Mouse (Mus musculus) limb, embryonic 15.5 days (tissue): ENCODE results near the gene Calr4. TPM values are rescaled to one million over a fixed set of nuclear protein-coding genes. Genes with fewer than 3 reads are reported as not detected.

Experiments used
- ATAC-seq: fragments of 200-750 bp; cut with Nextera tagmentation; 2 replicates; pipeline ENCODE4 v1.8.0; 2017; ENCODE audit warnings: low read depth, moderate TSS enrichment; ENCODE audit not compliant: insufficient number of reproducible peaks, low FRiP score, low TSS enrichment
- H3K27ac ChIP-seq: fragments of 300-500 bp; sonication (generic); 2 replicates; pipeline ENCODE4 v1.5.1; 2015; ENCODE audit warnings: moderate library complexity, mild to moderate bottlenecking, inconsistent platforms
- H3K27me3 ChIP-seq: fragments of 300-500 bp; sonication (generic); 2 replicates; pipeline ENCODE4 v1.6.1; 2015; ENCODE audit warnings: inconsistent platforms
- H3K36me3 ChIP-seq: fragments of 300-500 bp; sonication (generic); 2 replicates; pipeline ENCODE4 v1.6.1; 2015; ENCODE audit warnings: inconsistent platforms
- H3K4me1 ChIP-seq: fragments of 300-500 bp; sonication (generic); 2 replicates; pipeline ENCODE4 v1.6.1; 2015; ENCODE audit warnings: inconsistent platforms
- H3K4me2 ChIP-seq: fragments of 300-500 bp; sonication (generic); 2 replicates; pipeline ENCODE4 v1.6.1; 2015; ENCODE audit warnings: mild to moderate bottlenecking, inconsistent platforms
- H3K4me3 ChIP-seq: fragments of 300-500 bp; sonication (generic); 2 replicates; pipeline ENCODE4 v1.5.1; 2015; ENCODE audit warnings: mild to moderate bottlenecking, inconsistent platforms
- H3K9ac ChIP-seq: fragments of 300-500 bp; sonication (generic); 2 replicates; pipeline ENCODE4 v1.6.1; 2015; ENCODE audit warnings: inconsistent platforms
- H3K9me3 ChIP-seq: fragments of 300-500 bp; sonication (generic); 2 replicates; pipeline ENCODE4 v1.6.1; 2016; ENCODE audit warnings: inconsistent platforms
- WGBS: fragments of 180-500 bp; shearing (Covaris S2); methylation state at CpG from one replicate; pipeline ENCODE4 v1.1.7; 2015; 5-methylcytosine and 5-hydroxymethylcytosine counted together
- polyA plus RNA-seq: library from polyadenylated mRNA; unstranded; fragments of >200 nt; fragmentation: Nextera tagmentation; extraction: Ambion mirVana; gene quantifications from 2 replicates; pipeline ENCODE4 v1.2.1, GENCODE M21; 2015

The Calr4 gene
- polyA plus RNA-seq, 1 experiment from 2014 or later: 0.09 TPM

- 60% methylated on average over 4 of the region's 4 CpGs for WGBS
- no peak overlapping the region for H3K4me3 ChIP-seq
- ATAC-seq: no peak
- no peaks in the 10 kb centered on the region for H3K9me3 ChIP-seq
- no peaks in the 10 kb centered on the region for H3K36me3 ChIP-seq
- no peak overlapping the region for H3K9ac ChIP-seq
- no peak overlapping the region for H3K4me2 ChIP-seq
- no peaks in the 10 kb centered on the region for H3K27me3 ChIP-seq
- no peaks in the 10 kb centered on the region for H3K4me1 ChIP-seq
- H3K27ac ChIP-seq: peak overlapping the region; percentile 6; the same call in 1 of the 2 replicates
These were observed 23.4 kb upstream of the Calr4 start for GRCm38 (mm10) chr4:109210881-109211280.

DNA sequence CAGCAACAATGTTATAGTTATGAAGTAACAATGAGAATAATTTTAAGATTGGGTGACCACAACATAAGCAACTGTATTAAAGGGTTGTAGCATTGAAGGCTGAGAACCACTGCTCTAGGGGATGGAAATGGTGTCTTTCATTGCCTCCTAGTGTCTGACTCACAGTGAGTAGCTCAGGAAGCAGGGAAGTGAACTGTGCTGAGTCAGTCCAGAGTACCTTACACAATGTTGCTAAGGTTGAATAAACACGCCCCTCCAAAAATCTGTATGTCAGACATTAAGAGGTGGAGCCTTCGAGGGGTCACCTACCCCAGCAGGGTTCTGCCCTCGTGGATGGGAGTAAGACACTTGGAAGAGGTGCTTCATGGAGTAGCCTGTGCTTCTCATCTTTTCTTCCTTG lies 20.3 kb upstream of the Calr4 start:
- 70% methylated on average over 3 of the region's 3 CpGs for WGBS
- Histone ChIP-seq H3K4me3 (no peak overlapping the region), H3K27ac (no peak overlapping the region), H3K9ac (no peak overlapping the region), H3K36me3 (no peaks in the 10 kb centered on the region), H3K4me1 (no peaks in the 10 kb centered on the region), H3K27me3 (no peaks in the 10 kb centered on the region), H3K4me2 (no peak overlapping the region), H3K9me3 (no peaks in the 10 kb centered on the region)
- ATAC-seq: no peak

DNA sequence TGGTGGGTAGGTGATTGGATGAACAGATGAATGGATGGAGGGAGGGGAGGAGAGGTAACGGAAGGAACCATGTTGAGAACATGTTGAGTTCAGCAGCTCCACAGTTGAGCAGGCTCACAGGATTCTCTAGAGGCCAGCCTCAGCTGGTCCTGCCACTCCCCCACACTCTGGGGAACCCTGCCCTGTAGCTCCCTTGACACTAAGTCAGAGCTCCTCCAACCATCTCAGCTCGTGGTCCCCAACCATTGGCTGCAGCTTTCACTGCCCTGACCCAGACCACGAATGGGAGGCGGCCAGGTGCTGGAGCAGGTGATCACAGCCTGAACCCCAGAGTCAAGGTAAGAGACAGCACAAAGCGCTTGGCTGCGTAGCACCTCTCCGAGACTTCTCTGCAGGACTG lies 16.3 kb upstream of the Calr4 start:
- 69% methylated on average over 7 of the region's 7 CpGs for WGBS
- no peak overlapping the region for H3K4me2 ChIP-seq
- ATAC-seq: no peak

DNA sequence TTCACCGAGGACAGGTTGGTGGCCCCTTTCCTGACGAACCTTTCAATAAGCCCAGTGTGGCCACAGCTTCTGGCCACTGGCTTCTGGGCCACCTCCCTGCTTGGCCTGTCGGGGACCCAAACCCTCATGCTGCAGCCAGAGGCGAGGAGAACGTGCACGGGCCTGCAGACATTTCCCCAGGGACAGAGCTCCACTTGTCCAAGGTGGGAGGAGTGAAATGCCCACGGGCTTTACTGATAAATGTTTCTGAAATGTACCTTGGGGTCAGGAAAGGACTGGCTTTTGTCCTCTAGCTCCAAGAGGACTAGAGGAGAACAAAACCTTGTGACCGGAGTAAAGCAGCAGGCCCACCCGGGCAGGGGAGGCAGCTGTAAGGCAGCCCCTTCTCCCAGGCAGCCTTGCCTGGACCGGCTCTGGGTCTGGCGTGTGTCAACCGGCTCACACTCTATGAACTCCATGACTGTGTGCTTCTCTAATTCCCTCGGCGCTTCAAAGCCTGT lies 13.8 kb upstream of the Calr4 start:
- Histone ChIP-seq H3K27ac (no peak overlapping the region), H3K27me3 (no peaks in the 10 kb centered on the region), H3K36me3 (no peaks in the 10 kb centered on the region), H3K4me1 (peaks cover 6% of the 10 kb centered on the region; the same call in 1 of the 2 replicates), H3K4me2 (no peak overlapping the region), H3K9ac (no peak overlapping the region), H3K9me3 (no peaks in the 10 kb centered on the region), H3K4me3 (no peak overlapping the region)
- no peak for ATAC-seq
- 55% methylated on average over 14 of the region's 14 CpGs for WGBS

More for the DNA sequence above, 16.3 kb upstream of the Calr4 start:
- H3K9ac ChIP-seq: no peak overlapping the region
- no peaks in the 10 kb centered on the region for H3K9me3 ChIP-seq
- no peaks in the 10 kb centered on the region for H3K27me3 ChIP-seq
- H3K36me3 ChIP-seq: no peaks in the 10 kb centered on the region
- no peak overlapping the region for H3K27ac ChIP-seq
- H3K4me1 ChIP-seq: no peaks in the 10 kb centered on the region
- H3K4me3 ChIP-seq: no peak overlapping the region

GRCm38 (mm10) chr4:109222001-109222400 lies 12.3 kb upstream of the Calr4 start:
- H3K9me3 ChIP-seq: no peaks in the 10 kb centered on the region
- H3K9ac ChIP-seq: no peak overlapping the region
- ATAC-seq: no peak
- no peaks in the 10 kb centered on the region for H3K27me3 ChIP-seq
- no peak overlapping the region for H3K4me2 ChIP-seq
- no peak overlapping the region for H3K27ac ChIP-seq
- H3K4me3 ChIP-seq: no peak overlapping the region
- no peaks in the 10 kb centered on the region for H3K36me3 ChIP-seq
- peaks cover 8% of the 10 kb centered on the region; the same call in 1 of the 2 replicates for H3K4me1 ChIP-seq
- 75% methylated on average over 3 of the region's 3 CpGs for WGBS

DNA sequence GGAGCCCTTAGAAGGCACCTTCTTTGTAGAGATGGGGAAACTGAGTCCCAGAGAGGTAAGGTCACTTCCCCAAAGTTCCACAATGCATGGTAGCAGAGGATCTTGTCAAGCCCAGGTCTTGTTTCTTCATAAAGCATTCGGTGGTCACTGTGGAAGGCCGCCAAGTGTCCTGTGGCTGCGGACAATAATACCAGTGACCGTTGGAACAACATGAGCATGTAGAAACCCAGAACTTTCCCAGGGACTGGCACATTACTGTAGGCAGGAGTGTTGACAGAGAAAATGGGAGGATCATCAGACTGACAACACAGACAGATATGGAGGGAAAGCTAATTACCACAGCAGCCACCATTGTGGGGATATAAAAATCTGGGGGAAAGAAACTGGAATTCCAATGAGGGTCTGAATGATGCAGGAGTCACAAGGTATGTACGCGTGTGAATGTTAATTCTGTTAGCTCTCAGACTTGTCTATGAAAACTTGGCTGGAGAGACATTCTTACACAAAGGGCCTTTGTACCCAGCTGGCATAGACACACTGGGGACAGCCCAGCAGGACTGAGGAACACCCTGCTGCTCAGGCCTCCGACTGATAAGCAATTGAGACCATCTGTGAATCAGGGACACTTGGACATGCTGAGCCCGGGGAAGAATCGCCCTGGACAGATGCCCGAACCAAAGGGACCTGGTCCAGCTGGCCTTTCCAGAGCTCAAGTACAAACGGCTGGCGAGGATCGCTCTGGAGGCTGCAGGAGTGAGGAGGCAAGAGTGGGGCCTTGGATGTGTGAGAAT lies 9.3 kb upstream of the Calr4 start:
- no peak overlapping the region for H3K4me3 ChIP-seq
- WGBS: 60% methylated on average over 13 of the region's 13 CpGs
- peak overlapping the region; percentile 66 for H3K27ac ChIP-seq
- H3K4me1 ChIP-seq: peaks cover 8% of the 10 kb centered on the region; the same call in 1 of the 2 replicates
- H3K36me3 ChIP-seq: no peaks in the 10 kb centered on the region
- no peaks in the 10 kb centered on the region for H3K9me3 ChIP-seq
- peak; percentile 40; the same call in 1 of the 2 replicates for ATAC-seq
- no peaks in the 10 kb centered on the region for H3K27me3 ChIP-seq
- no peak overlapping the region for H3K9ac ChIP-seq
- H3K4me2 ChIP-seq: no peak overlapping the region

GRCm38 (mm10) chr4:109225606-109226005 lies 8.7 kb upstream of the Calr4 start:
- peak overlapping the region; percentile 66; the same call in 1 of the 2 replicates for H3K27ac ChIP-seq

DNA sequence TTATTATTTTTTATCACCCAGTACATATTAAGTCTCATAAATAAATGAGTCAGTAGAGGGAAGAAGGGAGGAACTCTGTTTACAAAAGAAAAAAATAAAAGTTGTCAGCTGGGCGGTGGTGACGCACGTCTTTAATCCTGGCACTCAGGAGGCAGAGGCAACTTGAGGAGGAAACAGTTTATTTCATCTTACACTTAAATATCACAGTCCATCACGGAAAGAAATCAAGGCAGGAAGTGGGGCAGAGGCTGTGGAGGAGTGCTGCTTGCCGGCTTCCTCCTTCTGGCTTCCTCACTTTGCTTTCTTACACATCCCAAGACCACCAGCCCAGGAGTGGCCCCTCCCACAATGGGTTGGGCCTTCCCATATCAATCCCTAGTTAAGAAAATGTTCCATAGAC lies 8.2 kb upstream of the Calr4 start:
- Histone ChIP-seq H3K36me3 (no peaks in the 10 kb centered on the region), H3K4me1 (peaks cover 8% of the 10 kb centered on the region; the same call in 1 of the 2 replicates), H3K27me3 (no peaks in the 10 kb centered on the region), H3K27ac (no peak overlapping the region), H3K9me3 (no peaks in the 10 kb centered on the region), H3K4me2 (no peak overlapping the region), H3K9ac (no peak overlapping the region), H3K4me3 (no peak overlapping the region)
- ATAC-seq: no peak
- WGBS: 51% methylated on average over 5 of the region's 5 CpGs

More at GRCm38 (mm10) chr4:109225606-109226005, 8.7 kb upstream of the Calr4 start:
- no peak overlapping the region for H3K4me3 ChIP-seq
- H3K9me3 ChIP-seq: no peaks in the 10 kb centered on the region
- ATAC-seq: peak; percentile 19; the same call in 1 of the 2 replicates
- no peak overlapping the region for H3K4me2 ChIP-seq
- WGBS: 68% methylated on average over 6 of the region's 6 CpGs
- peaks cover 8% of the 10 kb centered on the region; the same call in 1 of the 2 replicates for H3K4me1 ChIP-seq
- H3K9ac ChIP-seq: no peak overlapping the region
- H3K36me3 ChIP-seq: no peaks in the 10 kb centered on the region
- no peaks in the 10 kb centered on the region for H3K27me3 ChIP-seq

DNA sequence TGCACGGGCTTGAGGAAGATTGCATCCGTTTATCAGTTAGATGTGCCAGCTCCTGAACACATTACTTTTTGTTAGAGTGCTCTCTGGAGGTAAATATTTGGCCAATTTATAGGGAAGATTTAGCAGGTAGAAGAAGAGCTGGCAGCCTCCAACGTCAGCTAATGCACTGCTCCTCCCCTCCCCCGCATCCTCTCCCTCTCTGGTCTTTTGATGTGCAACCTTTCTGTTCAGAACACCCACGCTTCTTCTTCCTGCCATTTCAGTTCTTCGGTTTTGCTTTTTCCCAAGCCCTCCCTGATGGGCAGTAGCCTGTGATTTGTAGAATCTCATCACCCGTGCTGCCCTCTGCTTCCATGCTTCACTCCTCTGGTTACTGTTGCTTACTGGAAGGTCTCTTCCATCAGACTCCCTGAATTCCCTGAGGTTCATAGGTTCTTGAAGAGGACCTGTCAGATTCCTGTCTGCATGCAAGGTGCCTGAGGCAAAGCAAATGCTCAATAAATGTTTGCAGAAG lies 4.5 kb upstream of the Calr4 start:
- 48% methylated on average over 7 of the region's 7 CpGs for WGBS
- Histone ChIP-seq H3K9ac (no peak overlapping the region), H3K4me2 (no peak overlapping the region), H3K27me3 (no peaks in the 10 kb centered on the region), H3K9me3 (no peaks in the 10 kb centered on the region), H3K4me3 (no peak overlapping the region), H3K27ac (no peak overlapping the region), H3K36me3 (no peaks in the 10 kb centered on the region), H3K4me1 (peaks cover 8% of the 10 kb centered on the region; the same call in 1 of the 2 replicates)
- ATAC-seq: no peak

DNA sequence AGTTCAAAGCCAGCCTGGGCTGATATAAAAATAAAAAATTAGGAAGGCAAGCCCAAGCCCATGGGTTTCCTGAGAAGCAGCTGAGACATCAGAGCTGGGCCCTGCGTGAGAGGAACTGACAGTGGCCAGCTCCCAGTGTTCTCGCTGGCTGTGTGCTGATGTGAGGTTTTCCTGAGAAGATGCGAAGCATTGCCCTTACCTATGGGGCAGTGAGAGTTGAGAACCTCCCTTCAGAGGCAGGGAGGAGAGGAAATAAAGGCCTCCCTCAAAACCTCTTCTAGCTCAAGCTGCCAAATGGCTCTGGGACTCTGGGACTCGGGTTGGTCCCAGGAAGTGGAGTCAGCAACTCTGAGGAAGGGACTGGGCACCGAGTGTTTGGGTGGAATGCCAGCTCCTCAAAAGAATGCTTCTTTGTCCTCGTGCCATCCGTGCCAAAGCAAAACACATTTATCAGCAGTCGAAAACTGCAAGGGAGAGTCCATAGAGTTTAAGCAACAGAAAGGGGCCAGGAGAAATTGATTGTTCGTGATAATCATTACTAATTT lies 593 bp downstream of the Calr4 start:
- ATAC-seq: no peak
- Histone ChIP-seq H3K27me3 (no peaks in the 10 kb centered on the region), H3K27ac (no peak overlapping the region), H3K36me3 (no peaks in the 10 kb centered on the region), H3K4me2 (no peak overlapping the region), H3K4me3 (no peak overlapping the region), H3K9me3 (no peaks in the 10 kb centered on the region), H3K9ac (no peak overlapping the region), H3K4me1 (no peaks in the 10 kb centered on the region)
- 70% methylated on average over 9 of the region's 9 CpGs for WGBS

- Histone ChIP-seq H3K36me3 (no peaks in the 10 kb centered on the region), H3K4me2 (no peak overlapping the region), H3K4me3 (no peak overlapping the region), H3K27ac (no peak overlapping the region), H3K4me1 (peaks cover 4% of the 10 kb centered on the region; the same call in 1 of the 2 replicates), H3K9me3 (no peaks in the 10 kb centered on the region), H3K27me3 (no peaks in the 10 kb centered on the region), H3K9ac (no peak overlapping the region)
- 49% methylated on average over 7 of the region's 7 CpGs for WGBS
- no peak for ATAC-seq
These were observed 2.0 kb downstream of the Calr4 start for GRCm38 (mm10) chr4:109236186-109236879.
